Mouse (Mus musculus) gastrocnemius, postnatal 4 days (tissue): Measurements from ENCODE around the gene 4430402I18Rik. TPM values are rescaled to one million over a fixed set of nuclear protein-coding genes. Genes with fewer than 3 reads are reported as not detected.
"Not testable (repeated sequence)": the region's sequence is repeated elsewhere in the genome, so short reads cannot be mapped to it uniquely, and the experiment has no call there.

Experiments
- DNase-seq, 2 experiments: peaks; one replicate each; pipeline ENCODE4 v3.0.0; 2021 to 2022; ENCODE audit warnings: low spot score in 2 of 2, mixed read lengths in 2 of 2
- long read RNA-seq, 2 experiments: library from polyadenylated mRNA; stranded (forward); transcript quantifications; one replicate each; pipeline ENCODE4 v2.0.0; 2021
- total RNA-seq, 2 experiments: library from RNA; stranded (reverse); gene quantifications; 2 replicates each; pipeline ENCODE4 v1.2.3; 2021

Gene 4430402I18Rik
- 1 to 10 TPM; 4.4 to 8.6 TPM for total RNA-seq
- long read RNA-seq, experiment 1, partial matches to known transcripts, result 1 of 14 reads
- long read RNA-seq, experiment 1, other reads (novel, unspliced or antisense), result 10 of 14 reads
- long read RNA-seq, experiment 2, partial matches to known transcripts, result 0 of 8 reads
- long read RNA-seq, experiment 2, other reads (novel, unspliced or antisense), result 6 of 8 reads

DNA sequence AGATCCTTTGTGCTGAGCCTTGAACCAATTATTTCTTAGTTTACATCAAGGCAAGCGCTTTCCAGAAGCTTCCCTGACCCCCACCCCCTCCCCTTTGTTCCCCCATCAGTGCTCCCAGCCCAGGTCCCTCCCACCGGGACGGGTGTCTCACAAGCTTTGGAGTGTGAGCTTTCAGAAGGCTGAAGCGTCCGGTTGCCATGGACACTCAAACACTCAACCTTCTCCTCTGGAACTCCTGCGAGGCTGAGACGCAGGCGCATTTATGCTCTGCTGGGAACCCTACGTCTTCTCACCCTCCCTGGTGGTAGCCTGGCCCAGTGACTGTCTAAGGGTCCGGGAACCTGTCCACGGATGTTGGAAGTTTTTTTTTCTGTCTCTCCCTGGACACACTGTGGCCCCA is at the start of gene 4430402I18Rik:
4430402I18Rik (minus strand) TSS at position 149 of the 400 bp plus-strand sequence.
- no peak for DNase-seq

DNA sequence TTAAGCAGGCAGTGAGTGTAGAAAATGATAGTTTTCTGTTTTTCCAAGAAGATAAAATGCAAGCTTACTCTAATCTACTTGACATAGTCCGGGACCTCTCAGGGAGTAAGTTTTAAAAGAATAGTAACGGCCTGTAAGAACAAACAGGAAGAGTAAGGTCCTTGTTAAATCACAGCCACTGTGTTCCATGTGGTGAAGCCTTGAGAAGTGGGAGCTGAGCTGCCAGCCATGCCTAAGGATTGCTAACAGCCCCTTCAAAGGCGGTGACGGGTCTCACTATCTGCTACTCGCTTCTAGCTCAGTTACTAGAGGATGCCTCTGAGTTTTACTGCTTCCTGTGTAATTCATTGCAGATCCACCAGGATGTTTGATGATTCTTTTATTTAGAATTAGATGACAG is 49.2 kb upstream of the 4430402I18Rik start:
- no peak for DNase-seq

GRCm38 (mm10) chr19:29016204-29016765 is 48.7 kb upstream of the 4430402I18Rik start:
- DNase-seq, result no peak

DNA sequence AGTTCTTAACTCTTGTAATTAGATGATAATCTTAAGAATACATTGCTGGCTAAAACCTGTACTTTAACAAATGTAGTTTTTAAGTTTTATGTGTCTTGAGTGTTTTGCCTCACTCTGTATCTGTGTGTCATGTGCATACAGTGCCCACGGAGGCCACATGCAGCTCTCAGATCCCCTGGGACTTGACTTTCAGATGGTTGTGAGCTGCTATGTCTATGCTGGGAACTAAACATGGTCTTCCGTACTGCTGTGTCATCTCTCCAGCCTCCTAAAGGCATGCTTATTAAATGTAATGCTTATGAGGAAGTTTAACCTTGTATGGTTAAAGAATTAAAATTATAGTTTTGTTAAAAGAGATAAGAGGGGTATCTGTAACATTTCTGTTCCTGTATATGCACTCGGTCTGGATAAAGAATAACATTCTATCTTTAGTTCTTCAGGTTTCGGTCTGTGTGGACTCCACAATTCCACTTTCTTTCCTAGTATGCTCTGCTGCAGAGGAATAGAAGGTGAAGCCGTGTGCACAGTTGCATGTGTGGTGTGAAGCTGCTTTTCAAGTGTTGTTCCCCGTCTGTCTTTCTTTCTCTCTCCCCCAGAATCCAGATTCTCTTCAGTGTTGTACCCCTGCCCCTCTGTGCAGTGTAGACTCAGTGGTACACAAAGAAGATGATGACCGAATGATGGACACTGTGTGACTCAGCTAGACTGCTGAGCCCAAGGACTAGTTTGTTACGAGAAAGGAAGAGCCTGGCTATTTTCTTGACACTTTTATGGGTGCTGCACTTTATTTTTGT is 48.0 kb upstream of the 4430402I18Rik start:
- no peak for DNase-seq

GRCm38 (mm10) chr19:29014466-29015055 is 47.0 kb upstream of the 4430402I18Rik start:
- no peak for DNase-seq

DNA sequence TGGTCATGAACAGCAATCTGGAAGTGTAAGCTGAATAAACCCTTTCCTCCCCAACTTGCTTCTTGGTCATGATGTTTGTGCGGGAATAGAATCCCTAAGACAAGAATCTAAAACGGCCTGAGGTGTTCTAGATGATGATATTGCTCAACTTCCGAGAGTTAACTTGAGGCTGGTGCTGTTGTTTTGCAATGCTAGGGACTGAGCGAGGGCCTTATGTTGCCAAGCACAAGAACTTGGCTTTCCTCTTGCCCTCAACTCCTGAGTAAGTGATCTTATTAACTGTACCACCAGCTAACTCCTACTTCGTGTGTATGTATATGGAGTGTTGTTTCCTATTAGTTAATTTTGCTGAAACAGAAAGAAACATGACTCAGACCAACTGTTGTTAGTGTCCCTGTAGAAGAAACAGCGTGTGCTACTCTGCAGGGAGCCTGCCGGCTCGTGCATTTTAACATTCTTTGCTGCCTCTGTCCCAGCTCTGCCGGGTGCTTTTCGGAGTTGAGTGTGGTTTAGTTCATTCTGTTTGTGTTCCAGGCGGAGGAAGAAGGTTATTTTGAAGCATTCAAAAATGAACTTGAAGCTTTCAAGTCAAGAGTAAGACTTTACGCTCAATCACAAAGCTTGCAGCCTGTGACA is 43.9 kb upstream of the 4430402I18Rik start:
- no peak for DNase-seq

DNA sequence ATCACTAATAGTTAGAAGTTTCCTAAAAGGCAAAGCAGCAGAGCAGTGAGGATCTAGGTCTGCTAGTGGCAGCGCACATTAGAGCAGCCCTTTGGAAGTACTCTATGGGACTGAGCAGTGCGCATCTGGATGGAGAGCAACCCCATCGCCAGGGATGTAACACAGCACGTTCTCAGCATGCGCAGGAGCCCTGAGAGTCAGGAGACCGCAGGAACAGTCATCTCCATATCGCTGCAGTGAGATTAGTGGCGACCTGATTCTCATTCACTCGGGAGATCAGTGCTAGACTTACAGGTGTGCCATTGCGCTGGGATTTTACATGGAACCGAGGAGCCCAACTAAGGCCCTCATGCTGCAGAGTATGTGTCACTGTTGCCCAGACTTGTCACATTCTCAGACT is 41.4 kb upstream of the 4430402I18Rik start:
- no peak for DNase-seq

- no peak for DNase-seq
Observed at GRCm38 (mm10) chr19:29008069-29008706, 40.6 kb upstream of the 4430402I18Rik start.

DNA sequence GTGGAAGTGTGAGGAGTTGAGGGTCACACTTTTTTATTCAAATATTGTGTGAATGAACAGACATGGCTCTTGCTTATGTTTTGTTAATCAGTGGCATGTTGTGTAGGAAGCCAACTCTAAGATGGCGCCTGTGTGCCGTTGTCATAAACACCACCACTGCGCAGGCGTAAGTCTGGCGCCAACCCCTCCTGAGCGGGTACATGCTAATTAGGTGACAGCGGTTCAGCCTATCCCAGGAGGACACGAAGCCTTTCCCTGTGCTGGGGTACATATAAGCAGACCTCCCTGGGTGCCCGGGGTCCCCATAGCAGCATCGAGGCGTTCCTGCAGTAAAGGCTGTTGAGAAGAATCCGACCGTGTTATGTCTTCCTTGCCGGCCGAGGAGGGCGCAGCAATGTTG is 32.7 kb upstream of the 4430402I18Rik start:
- not testable (repeated sequence) for DNase-seq

- no peak for DNase-seq
Observed at GRCm38 (mm10) chr19:28997976-28998630, 30.5 kb upstream of the 4430402I18Rik start.

DNA sequence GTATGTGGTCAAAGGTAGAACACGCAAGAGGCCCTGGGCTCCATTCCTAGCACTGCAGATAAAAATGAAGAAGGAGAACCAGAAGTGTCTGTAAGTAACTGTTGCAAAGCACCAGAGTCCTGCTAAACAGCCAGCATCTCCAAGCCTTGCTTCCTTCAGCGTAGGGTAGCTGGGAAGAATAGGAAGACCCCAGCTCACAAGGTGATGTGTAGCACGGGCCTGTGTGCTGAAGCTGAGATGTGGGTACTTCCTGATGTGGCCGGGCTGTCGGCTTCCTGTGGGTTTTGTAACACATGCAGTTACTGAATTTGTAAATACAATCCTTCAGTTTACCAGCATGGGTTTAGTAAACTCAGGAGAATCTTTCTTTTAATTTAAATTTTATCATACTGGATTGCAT is 27.8 kb upstream of the 4430402I18Rik start:
- DNase-seq, result no peak

GRCm38 (mm10) chr19:28994870-28995269 is 27.3 kb upstream of the 4430402I18Rik start:
- DNase-seq, result no peak

DNA sequence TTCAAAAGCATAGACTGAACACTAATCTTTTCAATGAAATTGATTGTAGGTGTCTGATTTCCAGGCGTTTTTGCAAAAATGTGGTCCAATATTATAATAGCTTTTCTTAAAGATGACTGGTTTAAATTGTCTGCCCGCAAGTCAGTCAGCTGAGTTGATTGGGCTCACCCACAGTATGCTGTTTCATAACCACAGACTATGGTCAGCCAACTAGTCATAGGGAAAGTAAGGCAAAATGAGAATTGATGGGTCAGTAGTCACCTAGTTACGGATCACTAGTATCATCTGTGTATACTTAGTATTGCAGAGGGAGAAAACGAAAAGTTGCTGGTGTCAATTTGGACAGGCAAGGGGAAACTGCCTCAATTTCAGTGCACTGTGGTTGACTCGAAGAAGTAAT is 23.8 kb upstream of the 4430402I18Rik start:
- DNase-seq, result no peak

DNA sequence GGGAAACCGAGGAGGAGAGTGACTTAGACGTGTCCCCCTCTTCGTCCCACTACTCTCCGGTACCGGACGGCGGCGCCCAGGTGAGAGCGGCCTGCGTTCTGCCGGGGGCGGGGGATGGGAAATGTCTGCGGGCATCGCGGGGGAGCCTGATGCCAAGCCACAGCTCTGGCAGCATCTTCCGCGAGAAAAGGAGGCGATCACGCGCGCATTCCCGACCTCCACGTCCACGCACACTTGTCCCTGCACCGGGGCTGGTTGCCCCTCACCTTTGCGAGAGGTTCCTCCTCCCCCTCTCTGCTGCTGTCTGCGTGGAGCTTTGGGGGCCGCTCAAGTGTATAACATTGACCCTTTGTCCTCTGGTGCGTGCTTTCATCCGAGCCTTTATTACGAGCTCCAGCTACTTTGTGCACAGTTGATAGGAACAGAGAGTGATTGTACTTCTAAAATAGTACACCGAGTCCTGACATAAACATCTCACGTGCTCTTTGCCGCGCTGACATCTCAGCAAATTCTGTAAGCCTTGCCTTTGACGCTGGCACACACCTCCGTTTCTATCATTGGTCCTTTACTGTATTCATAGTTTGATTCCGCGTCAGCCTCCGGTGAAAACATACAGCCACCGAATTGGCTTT is 23.1 kb upstream of the 4430402I18Rik start:
- DNase-seq, result no peak

DNA sequence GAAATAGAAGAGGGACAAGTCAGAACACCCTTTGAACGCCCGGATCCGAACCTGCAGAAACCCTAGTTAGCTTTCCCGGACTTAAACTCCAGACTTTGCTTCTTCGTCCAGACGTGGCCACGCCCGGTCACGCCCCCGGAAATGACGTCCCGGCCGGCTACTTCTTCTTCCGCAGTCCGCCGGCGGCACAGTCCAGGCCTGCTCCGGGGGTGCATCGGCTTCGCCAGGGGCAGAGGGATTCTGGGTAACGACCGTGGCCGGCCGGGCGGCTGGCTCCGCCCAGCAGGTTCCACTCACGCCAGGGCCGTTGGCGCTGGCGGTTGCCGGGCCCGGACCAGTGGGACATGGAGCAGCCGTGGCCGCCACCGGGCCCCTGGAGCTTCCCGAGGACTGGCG is 22.6 kb upstream of the 4430402I18Rik start, which contains the start of gene Cdc37l1:
Cdc37l1 (plus strand) TSS at position 159 of the 396 bp plus-strand sequence.
- peak; percentile 99 for DNase-seq

DNA sequence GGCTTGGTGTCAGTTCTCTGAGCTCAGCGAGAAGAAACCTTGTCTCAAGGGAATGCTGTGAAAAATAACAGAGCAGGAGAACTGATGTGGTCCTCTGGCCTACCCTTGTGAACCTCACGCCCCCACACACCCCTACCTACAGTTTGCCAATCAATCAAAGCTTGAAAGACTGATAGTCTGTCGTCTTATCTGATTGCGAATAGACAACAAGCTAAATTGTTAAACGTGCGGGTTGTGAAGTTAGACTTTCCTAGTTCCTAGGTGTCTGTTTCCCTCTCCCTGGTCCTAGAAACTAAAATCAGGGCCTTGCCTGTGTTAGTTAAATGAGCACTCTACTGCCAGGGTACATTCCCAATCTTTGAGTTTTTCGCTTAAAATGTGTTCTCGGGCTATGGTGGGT is 21.9 kb upstream of the 4430402I18Rik start:
- no peak for DNase-seq

GRCm38 (mm10) chr19:28982617-28983016 is 15.0 kb upstream of the 4430402I18Rik start:
- DNase-seq, result no peak

DNA sequence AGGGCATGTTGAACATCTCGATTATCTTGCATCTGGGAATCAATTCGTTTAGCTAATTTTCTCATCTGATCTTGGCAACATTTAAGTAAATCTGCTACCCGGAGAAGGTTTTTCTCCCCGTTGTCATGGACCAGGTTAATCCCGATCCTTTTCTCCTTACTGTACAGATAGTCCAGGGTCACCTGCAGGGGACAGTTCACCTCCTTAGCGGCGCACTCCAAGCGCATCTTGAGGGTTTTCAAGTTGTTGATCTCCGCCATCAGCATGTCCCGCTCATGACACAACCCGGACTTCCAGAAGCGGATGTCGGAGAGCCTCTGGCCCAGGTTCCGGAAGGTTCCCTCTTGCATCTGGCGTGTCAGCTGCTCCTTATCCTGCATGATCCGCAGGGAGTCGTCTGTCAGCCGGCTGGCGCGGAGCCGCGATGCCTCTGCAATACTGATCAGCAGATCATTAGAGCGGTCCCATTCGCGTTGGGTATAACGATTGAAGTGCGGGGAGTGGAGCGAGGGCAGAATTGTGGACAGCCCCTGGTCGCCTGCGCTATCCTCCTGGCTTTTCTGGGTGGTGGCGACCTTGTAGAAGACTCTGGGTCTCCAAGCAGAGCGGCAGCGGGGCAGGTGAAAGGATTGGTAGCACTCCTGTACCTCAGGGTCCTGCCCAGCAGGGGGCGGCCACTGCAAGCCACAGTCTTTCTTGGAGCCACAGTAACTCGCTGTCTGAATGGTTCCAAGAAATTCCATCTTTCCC is 7.4 kb upstream of the 4430402I18Rik start:
- peak; percentile 45 to 66 for DNase-seq

- DNase-seq, result no peak
Observed at GRCm38 (mm10) chr19:28970251-28970650, 2.7 kb upstream of the 4430402I18Rik start.
